Mouse (Mus musculus): Measurements from ENCODE around the gene Cyp2d12.
"Not testable (repeated sequence)": the region's sequence is repeated elsewhere in the genome, so short reads cannot be mapped to it uniquely, and the experiment has no call there.

The Cyp2d12 gene

DNA sequence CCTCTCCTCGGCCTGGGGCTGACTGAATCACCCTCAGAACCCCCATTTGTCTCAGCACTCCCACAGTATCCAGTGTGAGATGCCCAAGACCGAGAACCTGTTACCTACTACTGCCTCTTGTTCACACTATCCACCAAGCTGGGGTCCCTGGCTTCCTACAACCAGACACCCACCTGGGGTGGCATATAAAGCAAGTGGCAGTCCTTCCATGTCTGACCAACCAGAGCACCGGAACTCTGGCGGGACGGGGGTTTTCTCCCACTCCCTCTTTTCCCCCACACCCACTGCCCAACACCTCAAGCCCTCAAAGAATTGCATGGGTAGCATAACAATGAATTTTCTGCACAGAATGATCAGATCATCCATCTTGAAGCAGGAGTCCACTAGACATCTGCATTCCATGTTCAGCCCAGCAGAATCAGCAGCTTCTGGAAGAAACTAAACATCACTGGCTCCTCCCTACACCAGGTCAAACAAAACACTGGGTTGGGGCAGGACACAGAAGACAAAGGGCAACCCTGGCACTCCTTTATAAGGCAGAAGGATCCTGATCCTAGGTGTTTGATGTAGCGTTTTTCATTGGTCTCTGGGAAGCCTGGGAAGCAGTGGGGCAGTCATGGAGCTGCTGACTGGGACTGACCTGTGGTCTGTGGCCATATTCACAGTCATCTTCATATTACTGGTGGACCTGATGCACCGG lies at the start of gene Cyp2d12:
Cyp2d12 (plus strand) TSS at position 542 of the 700 bp plus-strand sequence.
- no peak for DNase-seq (ENCODE audit: low read depth, low spot score)

- DNase-seq (ENCODE audit: low read depth, low spot score), result no peak
These were observed 47.9 kb upstream of the Cyp2d12 start for GRCm38 (mm10) chr15:82506971-82507370.

DNA sequence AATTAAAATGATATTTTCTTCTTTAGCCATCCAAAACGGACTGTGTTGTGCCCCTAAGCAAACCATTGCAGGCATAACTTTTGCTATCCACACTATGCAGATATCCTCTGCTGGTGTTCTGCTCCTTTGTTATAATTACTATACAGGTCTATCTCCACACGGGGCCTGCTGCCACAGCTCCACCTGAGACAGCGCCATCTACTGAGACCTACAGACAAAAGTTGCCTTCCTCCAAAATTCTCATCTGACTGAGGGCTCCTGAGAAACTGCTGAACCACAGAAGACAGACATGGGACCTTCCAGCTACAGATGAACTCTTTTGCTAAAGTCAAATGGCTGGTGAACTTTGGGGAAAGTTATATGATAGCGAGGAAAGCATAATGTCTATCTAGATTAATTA lies 47.1 kb upstream of the Cyp2d12 start:
- DNase-seq (ENCODE audit: low read depth, low spot score), result not testable (repeated sequence)

DNA sequence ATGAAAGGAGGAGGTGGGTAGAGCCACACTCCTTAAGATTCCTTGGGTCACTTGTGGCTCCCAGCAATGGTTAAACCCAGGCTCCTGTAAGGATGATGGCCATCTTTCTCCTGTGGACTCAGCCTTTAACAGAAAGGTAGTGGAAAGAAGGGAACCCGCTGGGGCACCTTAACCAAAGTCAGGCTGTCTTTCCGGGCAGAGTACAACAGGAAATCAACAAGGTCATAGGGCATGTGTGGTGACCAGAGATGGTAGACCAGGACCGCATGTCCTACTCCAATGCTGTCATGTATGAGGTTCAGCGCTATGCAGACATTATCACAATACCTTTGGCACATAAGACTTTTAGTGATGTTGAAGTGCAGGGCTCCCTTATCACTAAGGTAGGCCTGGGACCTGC lies 45.4 kb upstream of the Cyp2d12 start:
- DNase-seq (ENCODE audit: low read depth, low spot score), result not testable (repeated sequence)

GRCm38 (mm10) chr15:82510500-82510899 lies 44.4 kb upstream of the Cyp2d12 start:
- DNase-seq (ENCODE audit: low read depth, low spot score), result not testable (repeated sequence)

- DNase-seq (ENCODE audit: low read depth, low spot score), result not testable (repeated sequence)
These were observed 42.8 kb upstream of the Cyp2d12 start for GRCm38 (mm10) chr15:82512111-82512510.

GRCm38 (mm10) chr15:82516174-82516573 lies 38.7 kb upstream of the Cyp2d12 start:
- not testable (repeated sequence) for DNase-seq (ENCODE audit: low read depth, low spot score)

GRCm38 (mm10) chr15:82527371-82527770 lies 27.5 kb upstream of the Cyp2d12 start:
- DNase-seq (ENCODE audit: low read depth, low spot score), result not testable (repeated sequence)

DNA sequence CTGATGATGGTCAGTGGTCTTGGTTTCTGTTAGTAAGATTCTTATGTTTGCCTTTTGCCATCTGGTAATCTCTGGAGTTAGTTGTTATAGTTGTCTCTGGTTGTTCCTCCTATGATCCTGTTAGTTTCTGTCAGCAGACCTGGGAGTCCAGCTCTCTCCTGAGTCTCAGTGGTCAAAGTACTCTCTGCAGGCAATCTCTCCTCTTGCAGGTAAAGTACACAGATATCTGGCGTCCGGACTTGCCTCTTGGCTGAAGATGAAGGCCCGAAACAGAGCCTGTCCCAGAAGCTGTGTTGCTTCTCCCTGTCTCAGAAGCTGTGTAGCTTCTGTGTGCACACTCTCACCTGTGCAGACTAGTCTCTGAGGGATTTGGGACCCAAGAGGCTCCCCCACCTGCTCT lies 22.2 kb upstream of the Cyp2d12 start:
- not testable (repeated sequence) for DNase-seq (ENCODE audit: low read depth, low spot score)

GRCm38 (mm10) chr15:82542976-82543375 lies 11.9 kb upstream of the Cyp2d12 start:
- DNase-seq (ENCODE audit: low read depth, low spot score), result not testable (repeated sequence)

DNA sequence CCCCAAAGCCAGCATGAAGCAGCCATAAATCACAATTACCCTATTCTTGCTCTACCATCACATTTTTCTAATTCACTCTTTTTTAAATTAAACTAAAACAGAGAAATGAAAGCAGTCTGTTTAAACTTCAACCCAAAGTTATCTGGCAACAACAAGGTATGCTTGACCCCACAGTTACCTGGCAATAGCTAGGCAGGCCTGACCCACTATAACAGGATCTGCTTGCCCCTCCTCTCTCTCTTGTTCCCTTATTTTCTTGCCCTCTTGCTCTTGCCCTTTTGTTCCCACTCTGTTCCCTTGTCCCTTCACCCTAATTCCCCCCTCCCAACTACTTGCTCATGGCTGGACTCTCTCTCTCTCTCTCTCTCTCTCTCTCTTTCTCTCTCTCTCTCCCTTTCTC lies 10.3 kb upstream of the Cyp2d12 start:
- DNase-seq (ENCODE audit: low read depth, low spot score), result not testable (repeated sequence)

DNA sequence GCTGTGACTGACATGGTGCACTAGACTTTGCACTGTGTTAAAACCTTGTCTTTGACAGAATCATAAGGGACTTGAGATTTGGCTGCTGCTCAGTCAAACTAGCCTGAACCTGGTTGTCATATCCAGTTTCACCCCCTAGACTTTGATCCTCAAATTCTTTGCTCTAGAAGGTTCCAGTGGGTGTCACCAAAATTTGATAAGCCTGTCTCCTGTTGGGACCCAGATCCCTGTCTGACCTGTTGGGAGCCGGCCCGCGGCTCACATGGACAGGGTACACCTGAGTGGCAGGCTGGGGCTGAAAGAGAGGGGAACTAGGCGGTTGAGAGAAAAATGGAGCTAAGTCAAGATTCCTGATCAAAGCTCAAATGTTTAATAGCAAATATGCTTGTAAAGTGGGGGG lies 7.1 kb upstream of the Cyp2d12 start:
- DNase-seq (ENCODE audit: low read depth, low spot score), result not testable (repeated sequence)

DNA sequence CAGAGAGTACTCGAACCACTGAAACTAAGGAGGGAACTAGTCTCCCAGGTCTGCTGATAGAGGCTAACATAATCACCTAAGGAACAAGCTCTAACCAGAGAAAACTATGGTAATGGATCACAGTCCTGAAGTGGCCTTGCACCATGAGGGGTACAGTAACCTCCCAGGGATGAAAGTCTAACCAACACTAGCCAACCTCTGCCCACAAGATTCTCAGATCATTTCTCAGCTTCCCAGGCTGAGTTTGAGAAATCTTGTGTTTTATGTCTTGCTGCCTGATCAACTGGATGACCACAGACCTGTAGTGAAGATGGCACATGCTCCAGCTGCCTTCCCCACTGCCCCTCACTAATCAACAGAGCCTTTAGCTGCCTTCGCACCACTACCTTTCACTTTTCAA lies 1.7 kb upstream of the Cyp2d12 start:
- DNase-seq (ENCODE audit: low read depth, low spot score), result not testable (repeated sequence)

GRCm38 (mm10) chr15:82572856-82573255 lies 18.0 kb downstream of the Cyp2d12 start:
- no peak for DNase-seq (ENCODE audit: low read depth, low spot score)

DNA sequence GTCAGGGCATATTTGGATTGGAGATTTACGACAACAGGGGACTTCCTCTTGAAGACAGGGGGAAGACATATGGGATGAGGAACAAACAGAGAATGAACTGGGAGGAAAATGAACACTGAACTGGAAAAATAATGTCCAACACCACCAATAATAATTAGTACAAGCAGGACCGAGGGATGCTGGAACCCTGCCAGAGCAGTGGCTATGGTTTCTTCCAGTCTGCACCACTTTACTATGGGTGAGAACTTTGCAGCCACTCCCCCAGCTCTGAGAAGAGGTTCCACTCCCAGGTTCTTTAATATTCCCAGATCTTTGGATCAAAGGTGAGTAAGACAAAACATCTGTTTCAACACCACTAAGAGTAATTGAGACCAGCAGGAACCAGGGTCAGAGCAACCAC lies 24.2 kb downstream of the Cyp2d12 start:
- DNase-seq (ENCODE audit: low read depth, low spot score), result no peak

DNA sequence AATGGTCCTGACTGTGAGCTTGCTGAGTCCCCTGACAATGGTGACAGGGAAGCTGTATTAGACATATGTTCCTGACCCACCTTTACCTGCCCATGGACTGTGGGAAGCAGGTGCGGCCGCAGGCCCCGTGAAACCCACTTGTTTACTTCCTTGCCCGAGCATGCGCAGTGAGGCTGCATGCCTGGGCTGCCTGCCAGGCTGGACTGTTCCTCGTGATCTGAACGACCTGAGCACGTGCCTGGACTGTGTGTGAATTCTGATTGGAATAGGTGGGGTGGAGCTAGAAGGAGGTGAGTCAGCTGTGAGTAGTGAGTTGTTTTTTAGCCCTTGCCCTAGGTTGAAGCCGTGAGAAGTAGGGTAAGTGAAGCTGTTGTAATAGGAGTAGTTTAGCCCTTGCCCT lies 27.7 kb downstream of the Cyp2d12 start:
- DNase-seq (ENCODE audit: low read depth, low spot score), result no peak
